In the genomic region with DNA sequence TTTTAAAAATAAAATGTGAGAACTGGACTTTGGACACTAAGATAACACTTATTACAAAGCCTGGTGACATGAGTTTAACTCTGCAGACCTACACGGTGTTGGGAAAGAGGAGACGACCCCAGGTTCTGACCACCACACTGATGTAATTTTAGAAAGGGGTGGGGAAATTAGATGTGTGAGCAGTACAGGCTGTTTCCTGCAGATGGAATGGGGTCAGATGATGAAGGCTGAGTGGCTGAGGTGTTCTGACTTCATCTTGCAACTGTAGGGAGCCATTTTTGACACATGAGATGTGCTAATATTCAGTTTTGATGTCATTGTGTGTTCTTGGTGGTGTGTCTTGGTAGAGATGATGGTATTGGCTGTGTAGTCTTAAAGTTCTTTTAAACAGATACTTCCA, we compare ENCODE assay signal across 30 mouse cellular contexts.
"Had no signal": no experiment of that assay in that cellular context is flagged by ENCODE, and none has a peak within 500 bp of the region (broad histone marks: within the 10 kb centered on the region; RNA-seq: fewer than 3 reads in every experiment).

No protein-coding gene starts in this region.

- H3K4me2 ChIP-seq: limb, embryonic 12.5 days; limb, embryonic 13.5 days; limb, embryonic 15.5 days; liver, embryonic 11.5 days; liver, embryonic 12.5 days; liver, embryonic 13.5 days; liver, embryonic 15.5 days; lung, embryonic 14.5 days; lung, embryonic 15.5 days; midbrain, embryonic 12.5 days; midbrain, embryonic 13.5 days; midbrain, embryonic 15.5 days; neural tube, embryonic 12.5 days had no signal

- H3K9ac ChIP-seq: limb, embryonic 12.5 days; limb, embryonic 13.5 days; limb, embryonic 15.5 days; liver, embryonic 12.5 days; liver, embryonic 13.5 days; liver, embryonic 14.5 days; liver, embryonic 15.5 days; liver, postnatal 0 days; lung, embryonic 14.5 days; lung, embryonic 15.5 days; midbrain, embryonic 12.5 days; midbrain, embryonic 13.5 days; midbrain, embryonic 15.5 days; neural tube, embryonic 12.5 days had no signal

- H3K4me3 ChIP-seq: limb, embryonic 10.5 days; limb, embryonic 12.5 days; limb, embryonic 13.5 days; limb, embryonic 15.5 days; liver, embryonic 12.5 days; liver, embryonic 13.5 days; liver, embryonic 15.5 days; lung, embryonic 15.5 days; megakaryocyte, embryonic 14.5 days; midbrain, embryonic 10.5 days; midbrain, embryonic 12.5 days; midbrain, embryonic 13.5 days; midbrain, embryonic 15.5 days; myocyte; neural tube, embryonic 12.5 days had no signal

- DNase-seq: left cerebral cortex, postnatal 4 days; liver; liver, embryonic 13.5 days; liver, postnatal 0 days; lung, adult 18-20 months; lung, adult 2 months; lung, embryonic 14.5 days; lung, postnatal 10 days; lung, postnatal 14 days; lung, postnatal 36 days; lung, postnatal 4 days; midbrain, embryonic 14.5 days had no signal

- H3K27me3 ChIP-seq: limb, embryonic 12.5 days; limb, embryonic 13.5 days; limb, embryonic 15.5 days; liver, embryonic 12.5 days; liver, embryonic 13.5 days; liver, embryonic 15.5 days; lung, embryonic 15.5 days; megakaryocyte, embryonic 14.5 days; midbrain, embryonic 12.5 days; midbrain, embryonic 13.5 days; midbrain, embryonic 15.5 days; neural tube, embryonic 12.5 days had no signal

- H3K36me3 ChIP-seq: liver, embryonic 13.5 days; liver, embryonic 15.5 days; midbrain, embryonic 15.5 days had no signal

- H3K4me1 ChIP-seq: limb, embryonic 10.5 days; limb, embryonic 12.5 days; limb, embryonic 13.5 days; limb, embryonic 15.5 days; liver, embryonic 12.5 days; lung, embryonic 15.5 days; midbrain, embryonic 15.5 days; neural tube, embryonic 12.5 days had no signal

- H3K27ac ChIP-seq: limb, embryonic 10.5 days; limb, embryonic 12.5 days; limb, embryonic 13.5 days; limb, embryonic 15.5 days; liver, embryonic 12.5 days; liver, embryonic 13.5 days; liver, embryonic 14.5 days; liver, embryonic 15.5 days; lung, embryonic 15.5 days; macrophage; midbrain, embryonic 10.5 days; midbrain, embryonic 12.5 days; midbrain, embryonic 13.5 days; midbrain, embryonic 15.5 days; neural tube, embryonic 12.5 days had no signal

- H3K9me3 ChIP-seq: limb, embryonic 10.5 days; limb, embryonic 12.5 days; limb, embryonic 13.5 days; limb, embryonic 15.5 days; liver, embryonic 12.5 days; liver, embryonic 13.5 days; liver, embryonic 15.5 days; lung, embryonic 15.5 days; megakaryocyte, embryonic 14.5 days; midbrain, embryonic 10.5 days; midbrain, embryonic 12.5 days; midbrain, embryonic 13.5 days; midbrain, embryonic 15.5 days; neural tube, embryonic 12.5 days had no signal

- ATAC-seq: liver, embryonic 12.5 days; liver, postnatal 0 days; lung, postnatal 0 days; midbrain, embryonic 13.5 days; midbrain, embryonic 15.5 days had no signal
